Mouse (Mus musculus): ENCODE measurements at regions not wholly inside any gene's neighbourhood (a gene's known extent, or its start where the extent isn't known, plus 50 kb on each side); places are given as distances from the start of the nearest gene placed in this dataset.

- peak; percentile 46 for DNase-seq (ENCODE audit: low read depth, low spot score)
These were observed 50.7 kb downstream of the H2al2a start for GRCm38 (mm10) chr2:17946047-17946446.

GRCm38 (mm10) chr2:17945369-17945915 lies 51.3 kb downstream of the H2al2a start:
- DNase-seq (ENCODE audit: low read depth, low spot score): no peak

GRCm38 (mm10) chr2:17943506-17943905 lies 53.3 kb downstream of the H2al2a start:
- DNase-seq (ENCODE audit: low read depth, low spot score): peak; percentile 68

GRCm38 (mm10) chr2:17942528-17943387 lies 54.0 kb downstream of the H2al2a start:
- DNase-seq (ENCODE audit: low read depth, low spot score): peak; percentile 91

- DNase-seq (ENCODE audit: low read depth, low spot score): peak; percentile 66
These were observed 54.8 kb downstream of the H2al2a start for GRCm38 (mm10) chr2:17941921-17942320.

- peak; percentile 33 for DNase-seq (ENCODE audit: low read depth, low spot score)
These were observed 56.6 kb downstream of the H2al2a start for GRCm38 (mm10) chr2:17939857-17940848.

- DNase-seq (ENCODE audit: low read depth, low spot score): no peak
These were observed 57.4 kb downstream of the H2al2a start for GRCm38 (mm10) chr2:17939183-17939856.

GRCm38 (mm10) chr2:17936527-17937139 lies 60.1 kb downstream of the H2al2a start:
- DNase-seq (ENCODE audit: low read depth, low spot score): peak; percentile 38

- peak; percentile 84 for DNase-seq (ENCODE audit: low read depth, low spot score)
These were observed 60.8 kb downstream of the H2al2a start for GRCm38 (mm10) chr2:17935916-17936315.

- DNase-seq (ENCODE audit: low read depth, low spot score): peak; percentile 76
These were observed 61.3 kb downstream of the H2al2a start for GRCm38 (mm10) chr2:17935466-17935865.

- DNase-seq (ENCODE audit: low read depth, low spot score): no peak
These were observed 62.1 kb downstream of the H2al2a start for GRCm38 (mm10) chr2:17934610-17935009.

- no peak for DNase-seq (ENCODE audit: low read depth, low spot score)
These were observed 63.6 kb downstream of the H2al2a start for GRCm38 (mm10) chr2:17932932-17933790.

- DNase-seq (ENCODE audit: low read depth, low spot score): peak; percentile 61
These were observed 64.3 kb downstream of the H2al2a start for GRCm38 (mm10) chr2:17932426-17932931.

- DNase-seq (ENCODE audit: low read depth, low spot score): no peak
These were observed 64.9 kb downstream of the H2al2a start for GRCm38 (mm10) chr2:17931881-17932280.

GRCm38 (mm10) chr2:17918861-17919648 lies 77.7 kb downstream of the H2al2a start:
- DNase-seq (ENCODE audit: low read depth, low spot score): no peak

- peak; percentile 88 for DNase-seq (ENCODE audit: low read depth, low spot score)
These were observed 79.4 kb downstream of the H2al2a start for GRCm38 (mm10) chr2:17917238-17917946.

- DNase-seq (ENCODE audit: low read depth, low spot score): no peak
These were observed 94.1 kb downstream of the H2al2a start for GRCm38 (mm10) chr2:17902616-17903015.

GRCm38 (mm10) chr2:17900202-17900601 lies 96.6 kb downstream of the H2al2a start:
- DNase-seq (ENCODE audit: low read depth, low spot score): peak; percentile 26

All from ZHBTc4 (cell line).